Mouse (Mus musculus) embryonic facial prominence, embryonic 12.5 days (tissue): ENCODE data around the gene Sf3a3. TPM values are rescaled to one million over a fixed set of nuclear protein-coding genes. Genes with fewer than 3 reads are reported as not detected.

Source experiments
- ATAC-seq: fragments of 200-750 bp; cut with Nextera tagmentation; 2 replicates; pipeline ENCODE4 v1.8.0; 2017; ENCODE audit not compliant: insufficient number of reproducible peaks, insufficient read depth, low FRiP score, low TSS enrichment
- H3K27ac ChIP-seq: fragments of 300-500 bp; sonication (generic); 2 replicates; pipeline ENCODE4 v1.5.1; 2016; ENCODE audit warnings: mild to moderate bottlenecking
- H3K27me3 ChIP-seq: fragments of 300-500 bp; sonication (generic); 2 replicates; pipeline ENCODE4 v1.6.1; 2016; ENCODE audit warnings: mild to moderate bottlenecking, moderate library complexity
- H3K36me3 ChIP-seq: fragments of 300-500 bp; sonication (generic); 2 replicates; pipeline ENCODE4 v1.6.1; 2016; ENCODE audit warnings: mild to moderate bottlenecking
- H3K4me1 ChIP-seq: fragments of 300-500 bp; sonication (generic); 2 replicates; pipeline ENCODE4 v1.6.1; 2016
- H3K4me2 ChIP-seq: fragments of 300-500 bp; sonication (generic); replicated peaks from 2 replicates; pipeline ENCODE4 v1.6.1; 2016; ENCODE audit warnings: mild to moderate bottlenecking, moderate library complexity
- H3K4me3 ChIP-seq: fragments of 300-500 bp; sonication (generic); 2 replicates; pipeline ENCODE4 v1.5.1; 2016; ENCODE audit warnings: mild to moderate bottlenecking
- H3K9ac ChIP-seq: fragments of 300-500 bp; sonication (generic); 2 replicates; pipeline ENCODE4 v1.6.1; 2016; ENCODE audit warnings: mild to moderate bottlenecking, moderate library complexity
- H3K9me3 ChIP-seq: fragments of 300-500 bp; sonication (generic); 2 replicates; pipeline ENCODE4 v1.6.1; 2016; ENCODE audit warnings: mild to moderate bottlenecking, moderate library complexity
- WGBS: fragments of 180-500 bp; shearing (Covaris S2); methylation state at CpG from one replicate; pipeline ENCODE4 v1.1.7; 2016; 5-methylcytosine and 5-hydroxymethylcytosine counted together
- polyA plus RNA-seq: library from polyadenylated mRNA; unstranded; fragments of >200 nt; fragmentation: Nextera tagmentation; extraction: Ambion mirVana; gene quantifications from 2 replicates; pipeline ENCODE4 v1.2.1, GENCODE M21; 2016

The Sf3a3 gene
- 205 and 210 TPM in 2 replicates for polyA plus RNA-seq

DNA sequence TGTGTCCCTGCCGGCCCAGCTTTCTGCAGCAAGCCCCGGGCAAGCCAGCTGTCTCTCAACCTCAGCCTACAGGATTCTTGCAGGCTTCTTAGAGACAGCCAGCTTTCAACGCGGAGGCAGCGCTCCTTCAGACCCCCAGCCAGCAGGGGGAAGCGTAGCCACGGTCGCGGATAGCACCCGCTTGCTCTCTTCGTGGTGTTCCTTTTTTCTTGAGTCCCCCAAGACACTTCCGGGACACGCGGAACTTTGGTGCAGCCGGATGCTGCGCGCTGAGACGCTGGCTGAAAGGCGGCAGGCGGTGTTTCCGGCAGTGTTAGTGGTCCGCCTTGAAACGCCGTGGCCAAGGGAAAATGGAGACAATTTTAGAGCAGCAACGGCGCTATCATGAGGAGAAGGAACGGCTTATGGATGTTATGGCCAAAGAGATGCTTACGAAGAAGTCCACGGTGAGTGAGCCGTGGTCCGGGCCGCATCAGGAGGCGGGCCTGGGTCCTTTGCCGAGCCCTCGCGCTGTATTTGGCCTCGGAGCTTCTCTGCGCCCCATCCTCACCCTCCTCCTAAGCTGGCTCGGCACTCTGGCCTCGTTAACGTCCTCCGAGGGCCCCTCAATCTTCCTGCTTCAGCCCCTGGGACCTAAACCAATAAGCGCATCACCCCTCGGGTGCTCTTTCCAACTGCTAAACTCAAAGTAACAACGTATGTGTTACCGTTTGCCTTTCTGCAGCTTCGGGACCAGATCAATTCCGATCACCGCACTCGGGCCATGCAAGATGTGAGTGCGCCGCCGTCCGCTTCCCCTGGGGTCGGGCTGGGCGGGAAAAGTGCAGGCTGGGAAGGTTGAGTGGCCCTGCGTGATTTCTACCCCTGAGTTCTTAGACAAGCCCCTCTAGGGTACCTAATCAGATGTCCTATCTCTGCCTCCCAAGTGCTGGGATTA is at the start of gene Sf3a3:
TSS of gene Sf3a3 (plus strand) at position 232 of the 937 bp plus-strand sequence.
- under 1% methylated on average over 57 of the region's 57 CpGs for WGBS
- H3K27ac ChIP-seq = peak within 1 kb of the TSS; percentile 78
- H3K9me3 ChIP-seq = no peaks in the 10 kb centered on the region
- H3K9ac ChIP-seq = peak within 1 kb of the TSS; percentile 96
- no peaks in the 10 kb centered on the region for H3K27me3 ChIP-seq
- H3K4me3 ChIP-seq = peak within 1 kb of the TSS; percentile 95
- peak within 1 kb of the TSS; percentile 92 for H3K4me2 ChIP-seq
- peaks cover 38% of the 10 kb centered on the region for H3K36me3 ChIP-seq
- H3K4me1 ChIP-seq = peaks cover 21% of the 10 kb centered on the region
- ATAC-seq = peak; percentile 83

DNA sequence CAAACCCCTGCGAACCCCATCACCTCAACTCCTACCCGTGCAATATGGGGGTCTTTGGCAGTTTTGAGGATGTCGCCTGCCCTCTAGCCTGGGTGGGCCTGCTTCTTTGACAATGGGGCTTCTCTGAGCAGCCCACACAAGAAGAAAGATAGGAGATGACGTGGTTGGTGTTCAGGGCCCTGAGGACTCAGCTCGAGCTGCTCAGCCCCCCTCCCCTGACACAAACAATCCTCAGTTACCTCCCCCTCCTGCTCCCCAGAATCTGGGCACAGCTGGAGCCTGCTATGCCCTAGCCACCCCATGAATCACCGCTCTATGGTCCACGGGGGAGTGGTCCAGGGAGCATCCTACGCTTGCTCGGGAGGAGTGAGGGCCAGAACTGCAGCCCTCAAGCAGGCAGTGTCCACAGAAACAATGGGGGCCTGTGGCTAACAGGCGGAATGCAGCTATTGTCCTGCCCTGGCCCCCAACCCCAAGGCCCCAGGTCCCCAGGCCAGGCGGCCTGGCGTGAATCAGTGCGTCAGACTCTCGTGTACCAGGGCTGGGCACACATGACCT is 47.0 kb upstream of the Sf3a3 start:
- Histone ChIP-seq H3K4me3 (no peak overlapping the region), H3K27me3 (peaks cover 65% of the 10 kb centered on the region), H3K27ac (no peak overlapping the region), H3K9me3 (no peaks in the 10 kb centered on the region), H3K4me2 (no peak overlapping the region), H3K9ac (no peak overlapping the region), H3K4me1 (peaks cover 18% of the 10 kb centered on the region), H3K36me3 (no peaks in the 10 kb centered on the region)
- ATAC-seq = no peak
- WGBS = 27% methylated on average over 14 of the region's 14 CpGs

DNA sequence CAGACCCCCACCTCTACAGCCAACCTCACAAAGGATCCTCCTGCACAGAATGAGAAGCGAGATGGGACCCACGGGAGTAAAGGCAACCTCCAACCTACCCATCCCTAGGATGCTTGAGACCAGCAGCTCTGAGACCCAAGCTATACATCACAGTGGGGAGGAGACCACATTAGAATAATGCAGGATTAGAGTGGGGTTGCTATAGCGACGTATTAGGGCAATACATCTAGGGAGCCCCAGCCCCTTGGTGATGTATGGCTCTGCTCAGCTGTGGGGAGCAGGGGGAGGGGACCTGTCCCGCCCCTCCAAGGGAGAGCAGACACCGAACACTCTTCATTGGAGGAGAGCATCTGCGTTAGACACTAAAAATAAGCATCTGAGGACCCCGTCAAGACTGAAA is 46.5 kb upstream of the Sf3a3 start:
- Histone ChIP-seq H3K27me3 (peaks cover 65% of the 10 kb centered on the region), H3K4me3 (no peak overlapping the region), H3K27ac (no peak overlapping the region), H3K36me3 (no peaks in the 10 kb centered on the region), H3K9me3 (no peaks in the 10 kb centered on the region), H3K4me2 (no peak overlapping the region), H3K9ac (no peak overlapping the region), H3K4me1 (peaks cover 23% of the 10 kb centered on the region)
- 19% methylated on average over 8 of the region's 8 CpGs for WGBS
- ATAC-seq = 0 out of 2 replicates have a peak, but pooled peaks have one; percentile 48

DNA sequence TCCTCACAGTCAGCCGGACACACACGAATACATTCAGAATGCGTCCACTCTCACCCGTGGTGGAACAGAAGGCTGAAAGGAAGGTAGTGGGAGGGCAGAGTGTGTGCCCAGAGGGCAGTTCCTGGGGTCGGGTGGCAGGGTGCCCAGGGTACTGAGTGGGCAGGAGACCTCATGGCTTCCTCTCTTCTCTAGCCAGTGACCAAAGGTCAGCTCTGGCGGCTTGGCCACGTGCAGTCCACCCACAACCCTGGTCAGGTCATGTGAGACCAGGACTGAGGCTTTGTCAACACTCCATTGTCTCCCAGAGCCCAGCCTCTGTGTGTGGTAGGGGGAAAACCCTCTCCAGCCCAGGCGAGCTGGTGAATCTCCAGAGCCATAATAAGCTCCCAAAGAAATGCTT is 44.3 kb upstream of the Sf3a3 start:
- H3K9me3 ChIP-seq = no peaks in the 10 kb centered on the region
- no peak overlapping the region for H3K4me3 ChIP-seq
- H3K9ac ChIP-seq = no peak overlapping the region
- H3K27ac ChIP-seq = no peak overlapping the region
- H3K27me3 ChIP-seq = peaks cover 48% of the 10 kb centered on the region
- H3K4me1 ChIP-seq = peaks cover 31% of the 10 kb centered on the region
- H3K36me3 ChIP-seq = no peaks in the 10 kb centered on the region
- no peak overlapping the region for H3K4me2 ChIP-seq
- 65% methylated on average over 8 of the region's 8 CpGs for WGBS
- no peak for ATAC-seq

DNA sequence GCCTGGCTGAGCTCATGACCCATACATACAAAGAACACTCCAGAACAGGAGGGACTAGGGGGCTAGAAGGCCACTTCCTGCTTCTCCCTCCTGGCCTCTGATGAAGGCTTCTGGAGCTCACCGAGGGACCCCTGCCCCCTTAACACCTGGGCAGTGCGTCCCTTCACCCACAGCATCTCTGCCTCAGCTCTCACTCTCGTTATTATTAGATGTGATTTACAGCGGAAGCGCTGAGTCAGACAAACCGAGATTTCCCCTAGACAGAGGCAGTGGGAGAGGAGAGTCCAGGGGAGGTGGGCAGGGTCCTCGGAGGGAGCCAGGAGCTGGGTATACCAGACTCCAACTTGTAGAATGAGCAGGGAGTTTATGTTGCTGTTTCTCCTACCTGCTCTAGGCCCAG is 43.0 kb upstream of the Sf3a3 start:
- peaks cover 31% of the 10 kb centered on the region for H3K4me1 ChIP-seq
- H3K9ac ChIP-seq = no peak overlapping the region
- H3K27me3 ChIP-seq = peaks cover 46% of the 10 kb centered on the region
- 31% methylated on average over 7 of the region's 7 CpGs for WGBS
- H3K27ac ChIP-seq = no peak overlapping the region
- no peaks in the 10 kb centered on the region for H3K9me3 ChIP-seq
- ATAC-seq = no peak
- H3K4me3 ChIP-seq = no peak overlapping the region
- H3K36me3 ChIP-seq = no peaks in the 10 kb centered on the region
- H3K4me2 ChIP-seq = no peak overlapping the region

DNA sequence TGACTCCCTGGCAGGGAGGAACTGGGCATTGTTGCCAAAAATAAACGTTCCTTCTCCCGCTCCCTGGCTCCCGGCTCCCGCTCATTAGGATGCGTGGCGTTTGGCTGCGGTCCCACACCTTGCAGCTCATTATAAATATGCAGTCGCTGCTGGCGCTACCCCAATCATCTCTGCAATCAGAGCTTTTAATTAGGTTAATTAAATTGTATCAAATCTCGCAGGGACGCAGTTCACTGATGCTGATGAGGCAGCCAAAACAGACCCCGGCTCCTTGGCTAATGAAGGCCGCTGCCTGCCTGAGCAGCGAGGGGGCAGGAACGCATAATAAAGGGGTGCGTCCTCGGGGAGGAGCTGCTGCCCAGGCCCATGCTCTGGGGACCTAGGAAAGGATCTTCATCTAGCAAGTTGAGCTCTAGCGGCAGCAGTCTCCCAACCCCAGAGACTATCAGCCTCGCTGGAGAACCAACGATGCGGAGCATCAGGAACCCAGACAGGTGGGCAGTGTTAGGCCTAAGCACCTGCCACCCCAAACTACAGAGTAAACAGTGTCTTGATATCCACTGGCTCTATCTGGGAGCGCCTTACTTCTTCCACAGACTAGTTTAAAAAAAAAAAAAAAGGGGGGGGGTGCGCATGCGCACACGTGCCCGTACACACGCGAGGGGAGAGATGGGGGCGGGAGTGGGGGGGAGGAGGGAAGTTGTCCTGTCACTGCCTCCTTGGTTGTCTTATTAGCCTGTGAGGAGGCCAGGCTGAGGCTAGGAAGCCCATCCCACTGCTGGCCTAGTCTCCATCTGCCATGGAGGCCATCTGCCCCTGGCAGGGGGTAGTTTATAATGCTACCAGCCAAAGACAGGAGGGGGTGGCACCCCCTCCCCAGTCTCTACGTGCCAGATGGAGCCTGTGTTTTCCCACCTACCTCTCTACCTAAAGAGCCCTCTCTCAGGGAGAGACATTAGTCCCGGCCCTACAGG is 41.9 kb upstream of the Sf3a3 start:
- no peak for ATAC-seq
- Histone ChIP-seq H3K9me3 (no peaks in the 10 kb centered on the region), H3K36me3 (peaks cover 8% of the 10 kb centered on the region), H3K9ac (peak overlapping the region; percentile 15; the same call in 1 of the 2 replicates), H3K4me1 (peaks cover 30% of the 10 kb centered on the region), H3K27me3 (peaks cover 36% of the 10 kb centered on the region), H3K4me2 (peak overlapping the region; percentile 49), H3K27ac (no peak overlapping the region), H3K4me3 (peak overlapping the region; percentile 19)
- WGBS = 3% methylated on average over 31 of the region's 31 CpGs

DNA sequence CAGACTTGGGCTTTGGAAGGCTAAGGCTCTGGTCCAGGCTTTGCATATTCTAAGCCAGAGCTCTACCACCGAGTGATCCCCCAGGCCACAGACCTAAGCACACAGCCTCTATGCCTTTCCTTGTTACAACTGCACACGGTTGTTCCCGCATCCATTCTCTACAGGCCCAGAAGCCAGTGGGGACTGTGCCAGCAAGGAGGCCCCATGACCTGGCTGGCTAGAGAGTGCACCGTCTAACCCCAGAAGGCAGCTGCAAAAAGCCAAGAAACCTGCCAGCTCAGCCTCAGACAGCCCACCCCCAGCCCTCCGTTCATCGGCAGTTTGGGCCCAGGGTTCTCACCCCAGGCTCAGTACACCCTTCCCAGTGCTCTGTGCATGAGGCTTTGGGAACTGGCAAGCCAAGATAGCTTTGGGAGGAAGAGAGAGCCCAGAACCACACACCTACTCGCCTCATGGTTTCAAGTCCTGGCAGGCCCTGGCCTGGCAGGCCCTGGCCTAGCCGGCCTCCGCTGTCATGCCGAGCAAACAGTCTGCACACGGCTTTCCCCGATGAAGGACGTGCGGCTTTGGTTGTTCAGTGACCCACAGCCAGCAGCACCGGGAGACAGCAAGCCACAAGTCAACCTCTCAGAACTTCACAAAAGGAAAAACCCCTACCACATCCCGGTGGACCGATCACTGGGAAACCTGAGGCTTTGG is 40.1 kb upstream of the Sf3a3 start:
- WGBS = 53% methylated on average over 17 of the region's 17 CpGs
- Histone ChIP-seq H3K4me3 (no peak overlapping the region), H3K36me3 (peaks cover 22% of the 10 kb centered on the region), H3K9me3 (no peaks in the 10 kb centered on the region), H3K27me3 (peaks cover 26% of the 10 kb centered on the region), H3K4me1 (peaks cover 27% of the 10 kb centered on the region), H3K27ac (no peak overlapping the region), H3K9ac (no peak overlapping the region), H3K4me2 (no peak overlapping the region)
- no peak for ATAC-seq

DNA sequence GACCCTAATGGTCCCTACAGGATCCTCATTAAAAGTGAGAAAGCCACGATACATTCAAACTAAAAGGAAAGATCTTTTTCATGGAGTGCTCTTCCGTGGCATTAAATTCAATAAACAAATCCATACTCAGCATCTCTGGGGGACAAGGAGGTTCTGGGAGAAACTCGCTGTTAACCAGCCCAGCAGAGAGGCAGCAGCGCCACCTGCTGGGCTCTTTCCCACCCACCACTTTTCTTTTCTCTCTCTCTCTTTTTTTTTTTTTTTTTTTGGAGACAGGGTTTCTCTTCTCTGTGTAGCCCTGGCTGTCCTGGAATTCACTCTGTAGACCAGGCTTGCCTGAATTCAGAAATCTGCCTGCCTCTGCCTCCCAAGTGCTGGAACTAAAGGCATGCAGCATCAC is 39.5 kb upstream of the Sf3a3 start:
- Histone ChIP-seq H3K27ac (no peak overlapping the region), H3K4me3 (no peak overlapping the region), H3K4me1 (peaks cover 27% of the 10 kb centered on the region), H3K4me2 (no peak overlapping the region), H3K27me3 (peaks cover 26% of the 10 kb centered on the region), H3K36me3 (peaks cover 27% of the 10 kb centered on the region), H3K9me3 (no peaks in the 10 kb centered on the region), H3K9ac (no peak overlapping the region)
- WGBS = 2% methylated on average over 4 of the region's 4 CpGs
- ATAC-seq = no peak

DNA sequence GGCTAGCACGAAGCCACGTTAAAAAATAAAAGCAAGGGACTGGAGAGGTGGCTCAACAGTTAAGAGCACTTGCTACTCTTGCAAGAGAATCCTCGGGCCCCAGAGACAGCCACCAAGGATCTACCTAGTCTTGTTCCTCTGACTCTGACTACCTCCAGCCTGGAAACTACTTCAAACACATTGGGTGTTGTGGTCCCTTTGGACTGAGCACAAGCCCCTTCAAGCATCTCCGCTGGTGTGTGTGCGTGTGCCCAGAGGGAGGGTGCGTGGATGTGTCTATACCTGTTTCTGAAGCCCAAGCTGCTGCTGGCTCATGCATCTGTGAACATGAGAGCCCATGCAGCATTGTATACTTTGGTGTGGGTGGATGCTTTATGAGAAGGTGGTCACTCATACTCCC is 38.6 kb upstream of the Sf3a3 start:
- Histone ChIP-seq H3K27ac (no peak overlapping the region), H3K27me3 (peaks cover 22% of the 10 kb centered on the region), H3K4me3 (no peak overlapping the region), H3K36me3 (peaks cover 34% of the 10 kb centered on the region), H3K9ac (no peak overlapping the region), H3K4me2 (no peak overlapping the region), H3K9me3 (no peaks in the 10 kb centered on the region), H3K4me1 (peaks cover 27% of the 10 kb centered on the region)
- ATAC-seq = no peak
- 86% methylated on average over 6 of the region's 6 CpGs for WGBS

DNA sequence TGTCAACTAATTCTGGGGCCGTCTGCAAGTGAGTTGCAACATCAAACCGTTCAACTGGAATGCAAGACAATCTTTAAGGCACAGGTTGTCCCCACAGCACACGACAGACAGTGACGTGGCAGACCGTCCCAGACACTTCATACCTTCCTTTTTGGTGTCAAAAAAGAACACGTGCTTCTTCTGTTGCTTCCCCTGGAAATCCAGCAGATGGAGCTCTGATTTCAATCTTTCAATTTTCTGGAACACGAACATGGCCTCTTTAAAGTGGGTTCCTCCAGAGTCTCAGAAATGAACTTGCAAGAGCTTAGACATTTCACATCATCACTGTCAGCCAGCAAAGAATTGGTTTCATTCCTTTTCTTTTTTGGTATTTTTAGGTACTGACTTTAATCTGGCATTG is 32.3 kb upstream of the Sf3a3 start:
- Histone ChIP-seq H3K27me3 (no peaks in the 10 kb centered on the region), H3K9ac (no peak overlapping the region), H3K9me3 (no peaks in the 10 kb centered on the region), H3K4me2 (no peak overlapping the region), H3K36me3 (peaks cover 68% of the 10 kb centered on the region), H3K27ac (no peak overlapping the region), H3K4me3 (no peak overlapping the region), H3K4me1 (no peaks in the 10 kb centered on the region)
- ATAC-seq = no peak
- 58% methylated on average over 7 of the region's 7 CpGs for WGBS

DNA sequence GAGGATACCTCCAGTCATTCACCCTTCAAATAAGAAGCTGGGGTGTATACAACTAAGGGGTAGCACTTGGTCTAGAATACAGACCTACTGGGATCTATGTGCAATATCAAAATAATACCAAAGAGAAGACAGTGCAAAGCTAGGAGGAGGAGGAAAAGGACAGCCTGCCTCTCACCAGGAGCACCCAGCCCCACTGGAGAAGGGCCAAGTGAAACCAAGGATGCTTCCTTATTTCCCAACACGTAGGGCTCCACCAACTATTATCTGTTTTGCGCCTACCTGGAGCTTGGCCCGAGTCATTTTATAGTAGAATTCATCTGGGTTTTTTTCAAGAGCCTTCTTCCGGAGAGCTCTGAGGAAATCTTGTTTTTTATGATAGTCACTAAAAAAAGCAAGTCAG is 31.1 kb upstream of the Sf3a3 start:
- Histone ChIP-seq H3K4me2 (no peak overlapping the region), H3K4me3 (no peak overlapping the region), H3K27me3 (no peaks in the 10 kb centered on the region), H3K4me1 (no peaks in the 10 kb centered on the region), H3K9me3 (no peaks in the 10 kb centered on the region), H3K27ac (no peak overlapping the region), H3K36me3 (peaks cover 58% of the 10 kb centered on the region), H3K9ac (no peak overlapping the region)
- ATAC-seq = no peak
- WGBS = 96% methylated on average over 4 of the region's 4 CpGs
